Mouse (Mus musculus) CH12.LX (cell line): ENCODE measurements at regions not wholly inside any gene's neighbourhood (a gene's known extent, or its start where the extent isn't known, plus 50 kb on each side); places are given as distances from the start of the nearest gene placed in this dataset.
"Not testable (repeated sequence)": the region's sequence is repeated elsewhere in the genome, so short reads cannot be mapped to it uniquely, and the experiment has no call there.

ENCODE experiments used
- DNase-seq: peaks from one replicate; pipeline ENCODE4 v3.0.0-alpha.2; 2013; ENCODE audit errors: extremely low read depth
- H3K27ac ChIP-seq: 2 replicates; pipeline ENCODE4 v1.5.1; 2012; ENCODE audit warnings: low read depth, mild to moderate bottlenecking, control low read depth, moderate library complexity; ENCODE audit not compliant: insufficient read depth
- H3K27me3 ChIP-seq: replicated peaks from 2 replicates; pipeline ENCODE3; 2012; ENCODE audit warnings: inconsistent platforms
- H3K36me3 ChIP-seq, 2 experiments: replicated peaks in 1 of 2; 2 replicates each; pipeline versions ENCODE3 to v1.6.1; 2012; ENCODE audit warnings: inconsistent platforms in 1 of 2, low read length in 1 of 2, mild to moderate bottlenecking in 1 of 2, mixed read lengths in 1 of 2, moderate library complexity in 1 of 2; ENCODE audit not compliant: control insufficient read depth in 1 of 2, insufficient read depth in 1 of 2
- H3K4me1 ChIP-seq, 2 experiments: 2 replicates each; pipeline ENCODE4 v1.6.1; 2012; ENCODE audit warnings: inconsistent platforms in 1 of 2, moderate library complexity in 1 of 2; ENCODE audit not compliant: insufficient read depth in 2 of 2, control insufficient read depth in 1 of 2
- H3K4me2 ChIP-seq: 2 replicates; pipeline ENCODE4 v1.6.1; 2012; ENCODE audit warnings: low read depth, mild to moderate bottlenecking, control low read depth; ENCODE audit not compliant: poor library complexity, insufficient read depth, severe bottlenecking
- H3K4me3 ChIP-seq, 3 experiments: fragments of 150-350 bp in 1 of 3; sonication (generic) in 1 of 3; replicated peaks in 1 of 3; 2 replicates each; pipeline versions ENCODE3 to v1.5.1; 2011 to 2012; ENCODE audit warnings: low read depth in 2 of 3, low read length in 2 of 3, mild to moderate bottlenecking in 2 of 3, moderate library complexity in 2 of 3, control low read depth in 1 of 3, improper control_type of control experiment in 1 of 3, inconsistent platforms in 1 of 3, mixed read lengths in 1 of 3; ENCODE audit not compliant: poor library complexity in 1 of 3
- H3K79me2 ChIP-seq: replicated peaks from 2 replicates; pipeline ENCODE4 v1.6.1; 2012; ENCODE audit warnings: mild to moderate bottlenecking, moderate library complexity; ENCODE audit not compliant: control insufficient read depth, poor library complexity, insufficient read depth, severe bottlenecking; ENCODE audit errors: extremely low read depth
- H3K9ac ChIP-seq: 2 replicates; pipeline ENCODE4 v1.6.1; 2012; ENCODE audit warnings: low read depth, mild to moderate bottlenecking, control low read depth, moderate library complexity; ENCODE audit not compliant: insufficient read depth
- H3K9me3 ChIP-seq: replicated peaks from 2 replicates; pipeline ENCODE3; 2012; ENCODE audit warnings: low read length, inconsistent platforms, mixed read lengths
- CHD1 ChIP-seq: IDR thresholded peaks from 2 replicates; pipeline ENCODE4 v1.6.1; 2012; ENCODE audit warnings: low read depth, low read length, improper control_type of control experiment, inconsistent platforms
- HCFC1 ChIP-seq: IDR thresholded peaks from 2 replicates; pipeline ENCODE4 v1.6.1; 2012; ENCODE audit warnings: low read depth, mild to moderate bottlenecking, inconsistent platforms, low read length, improper control_type of control experiment
- IRF4 ChIP-seq: IDR thresholded peaks from 2 replicates; pipeline ENCODE4 v1.6.1; 2014; ENCODE audit warnings: low read depth, mild to moderate bottlenecking, inconsistent platforms, low read length, improper control_type of control experiment
- JUND ChIP-seq: conservative IDR thresholded peaks from 2 replicates; pipeline ENCODE4 v1.6.1; 2011; ENCODE audit warnings: low read depth, low read length, improper control_type of control experiment
- MEF2A ChIP-seq: IDR thresholded peaks from 2 replicates; pipeline ENCODE4 v1.6.1; 2014; ENCODE audit warnings: low read depth, mild to moderate bottlenecking, inconsistent platforms, low read length, improper control_type of control experiment, borderline replicate concordance
- MYC ChIP-seq: IDR thresholded peaks from 2 replicates; pipeline ENCODE4 v1.6.1; 2011; ENCODE audit warnings: low read depth, mild to moderate bottlenecking, improper control_type of control experiment, low read length
- NRF1 ChIP-seq: IDR thresholded peaks from 2 replicates; pipeline ENCODE4 v1.6.1; 2014; ENCODE audit warnings: low read depth, mild to moderate bottlenecking, inconsistent platforms, low read length, improper control_type of control experiment, moderate library complexity
- POLR2AphosphoS2 ChIP-seq: IDR thresholded peaks from 2 replicates; pipeline ENCODE4 v1.6.1; 2011; ENCODE audit warnings: low read depth, low read length, improper control_type of control experiment
- SIN3A ChIP-seq: IDR thresholded peaks from 2 replicates; pipeline ENCODE4 v1.6.1; 2012; ENCODE audit warnings: low read length, improper control_type of control experiment, inconsistent platforms
- SMC3 ChIP-seq: IDR thresholded peaks from 2 replicates; pipeline ENCODE4 v1.6.1; 2011; ENCODE audit warnings: low read depth, low read length, improper control_type of control experiment
- TBP ChIP-seq: conservative IDR thresholded peaks from 2 replicates; pipeline ENCODE4 v1.6.1; 2011; ENCODE audit warnings: low read depth, low read length, improper control_type of control experiment
- UBTF ChIP-seq: IDR thresholded peaks from 2 replicates; pipeline ENCODE4 v1.6.1; 2012; ENCODE audit warnings: low read depth, mild to moderate bottlenecking, inconsistent platforms, low read length, improper control_type of control experiment, moderate library complexity
- ZC3H11A ChIP-seq: IDR thresholded peaks from 2 replicates; pipeline ENCODE4 v1.6.1; 2012; ENCODE audit warnings: low read depth, mild to moderate bottlenecking, inconsistent platforms, low read length, improper control_type of control experiment
- ZMIZ1 ChIP-seq: IDR thresholded peaks from 2 replicates; pipeline ENCODE4 v1.6.1; 2012; ENCODE audit warnings: low read depth, mild to moderate bottlenecking, inconsistent platforms, low read length, improper control_type of control experiment
- ZNF384 ChIP-seq: IDR thresholded peaks from 2 replicates; pipeline ENCODE4 v1.6.1; 2012; ENCODE audit warnings: low read depth, low read length, improper control_type of control experiment, inconsistent platforms
- dilution Hi-C: fragments of 300-500 bp; cut with MboI; formaldehyde crosslinking; loops from 2 replicates; pipeline ENCODE4 v1.14.3; 2020; ENCODE audit warnings: low sequenced_read_pairs; ENCODE audit not compliant: extremely low pct_unique_long_range_greater_than_20kb, extremely low pct_ligation_motif_present
- in situ Hi-C: fragments of 300-500 bp; cut with MboI; formaldehyde crosslinking; loops from 3 replicates; pipeline ENCODE4 v1.14.3; 2019; ENCODE audit warnings: low sequenced_read_pairs, low pct_ligation_motif_present, low pct_unique_long_range_greater_than_20kb, mixed read lengths

DNA sequence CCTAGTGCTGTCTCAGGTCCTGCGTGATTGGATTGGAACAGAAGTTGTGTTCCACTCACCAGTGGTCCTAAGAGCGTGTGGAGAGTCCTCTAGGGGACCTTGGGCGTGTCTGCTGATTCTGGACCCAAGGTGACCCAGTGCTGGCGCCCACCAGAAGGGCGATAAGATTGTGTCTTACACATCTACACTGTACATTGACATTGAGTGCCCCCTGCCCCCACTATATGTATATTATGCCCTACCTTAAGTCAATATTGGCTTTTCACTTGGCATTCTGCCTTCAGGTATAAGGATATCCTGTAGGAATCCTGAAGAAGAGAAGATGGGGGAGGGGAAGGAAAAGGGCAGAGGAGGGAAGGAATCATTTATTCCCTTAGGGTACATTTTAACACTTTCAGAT is 260.2 kb upstream of the Rgs17 start:
- no peak for DNase-seq
- dilution Hi-C loops (no loop called here), in situ Hi-C loops (no loop called here)
- Histone ChIP-seq H3K36me3 (no peaks in the 10 kb centered on the region), H3K4me3 (no peak overlapping the region), H3K27me3 (no peaks in the 10 kb centered on the region), H3K79me2 (no peaks in the 10 kb centered on the region), H3K4me2 (no peak overlapping the region), H3K9ac (no peak overlapping the region), H3K9me3 (no peaks in the 10 kb centered on the region), H3K27ac (no peak overlapping the region), H3K4me1 (no peaks in the 10 kb centered on the region)
- TF ChIP-seq CHD1: no peak
- no peak for TF ChIP-seq MYC
- no peak for TF ChIP-seq ZMIZ1
- no peak for TF ChIP-seq TBP
- no peak for TF ChIP-seq JUND
- TF ChIP-seq ZC3H11A: no peak
- no peak for TF ChIP-seq POLR2AphosphoS2
- no peak for TF ChIP-seq SIN3A
- TF ChIP-seq MEF2A: no peak
- no peak for TF ChIP-seq HCFC1
- no peak for TF ChIP-seq ZNF384
- no peak for TF ChIP-seq IRF4
- TF ChIP-seq NRF1: no peak
- TF ChIP-seq UBTF: no peak

DNA sequence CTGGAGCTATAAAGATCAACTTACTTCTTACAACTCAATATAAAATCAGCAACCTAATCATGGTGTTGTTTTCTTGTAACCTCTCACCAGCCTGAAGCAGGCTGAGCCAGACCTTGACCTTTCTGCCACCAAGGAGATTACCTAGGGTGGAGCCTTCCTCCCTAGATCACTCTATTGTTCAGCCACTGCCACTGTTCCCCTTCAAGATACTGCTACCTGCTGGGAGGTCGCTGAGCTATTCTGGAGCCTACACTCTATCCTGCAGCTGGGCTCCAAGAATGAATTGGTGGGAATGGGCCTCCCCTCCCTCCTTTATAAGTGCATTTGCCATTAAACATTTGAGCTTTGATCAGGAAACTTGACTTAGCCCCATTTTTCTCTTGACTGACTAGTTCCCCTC is 242.1 kb upstream of the Rgs17 start:
- H3K4me2 ChIP-seq, H3K4me1 ChIP-seq, in situ Hi-C loops, H3K9ac ChIP-seq, H3K9me3 ChIP-seq, DNase-seq, H3K79me2 ChIP-seq, dilution Hi-C loops, H3K27me3 ChIP-seq, H3K4me3 ChIP-seq, H3K36me3 ChIP-seq, H3K27ac ChIP-seq: not testable (repeated sequence)

DNA sequence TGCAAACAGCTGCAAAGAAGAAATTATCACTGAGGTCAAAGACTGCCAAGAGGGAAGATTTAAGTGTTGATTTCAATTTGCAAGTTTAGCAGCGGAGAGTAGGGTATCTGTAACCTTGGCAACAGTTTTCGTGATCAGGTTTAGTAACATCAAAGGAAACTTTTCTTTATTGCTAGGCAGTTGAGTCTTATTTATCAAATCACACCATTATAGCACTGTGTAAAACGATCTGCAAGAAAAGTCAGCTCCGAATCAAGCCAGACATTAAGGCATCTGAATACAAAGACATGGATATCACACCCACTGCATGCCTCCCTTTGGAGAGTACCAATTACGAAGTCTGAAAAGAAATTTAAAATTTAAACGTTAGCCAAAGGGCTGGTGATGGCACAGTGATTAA is 234.7 kb upstream of the Rgs17 start:
- in situ Hi-C loops: no loop called here
- no peaks in the 10 kb centered on the region for H3K36me3 ChIP-seq
- no peaks in the 10 kb centered on the region for H3K9me3 ChIP-seq
- H3K4me3 ChIP-seq: no peak overlapping the region
- H3K79me2 ChIP-seq: no peaks in the 10 kb centered on the region
- H3K27me3 ChIP-seq: no peaks in the 10 kb centered on the region
- DNase-seq: no peak
- no peak overlapping the region for H3K4me2 ChIP-seq
- H3K9ac ChIP-seq: no peak overlapping the region
- dilution Hi-C loops: no loop called here
- no peak for TF ChIP-seq SMC3
- no peaks in the 10 kb centered on the region for H3K4me1 ChIP-seq
- H3K27ac ChIP-seq: no peak overlapping the region
